ENCODE assay signal across 17 mouse cellular contexts in genomic region chr6:121319099-121319498, GRCm38 (mm10). TPM values are rescaled to one million over a fixed set of nuclear protein-coding genes. Genes with fewer than 3 reads are reported as not detected.
A peak's percentile ranks its signal among the peaks of the same experiment; 100 is the strongest.
DNase-seq lines count a peak whose midpoint lies in the region; ATAC-seq lines count a peak whose summit lies in the region.
"Had no signal": no experiment of that assay in that cellular context is flagged by ENCODE, and none has a peak within 500 bp of the region (broad histone marks: within the 10 kb centered on the region; RNA-seq: fewer than 3 reads in every experiment).

No protein-coding gene starts in this region.

- no peak overlapping the region for H3K27ac ChIP-seq in midbrain, embryonic 13.5 days
- H3K27ac ChIP-seq: hindbrain, embryonic 14.5 days; kidney, embryonic 15.5 days had no signal

- H3K4me3 ChIP-seq in midbrain, embryonic 13.5 days (replicated peaks): no peak overlapping the region
- H3K4me3 ChIP-seq: kidney, embryonic 15.5 days had no signal

- no peaks in the 10 kb centered on the region for H3K4me1 ChIP-seq in midbrain, embryonic 13.5 days (replicated peaks)

- no peaks in the 10 kb centered on the region for H3K27me3 ChIP-seq in midbrain, embryonic 13.5 days
- H3K27me3 ChIP-seq: kidney, embryonic 15.5 days had no signal

- WGBS in midbrain, embryonic 13.5 days: 69% methylated on average over 6 of the region's 6 CpGs

- H3K36me3 ChIP-seq in midbrain, embryonic 13.5 days: no peaks in the 10 kb centered on the region
- H3K36me3 ChIP-seq: kidney, embryonic 15.5 days had no signal

- DNase-seq in adrenal gland, adult 2 months: peak; percentile 41
- DNase-seq in adrenal gland, postnatal 4 days (ENCODE audit: low spot score in 2 of 2): no peak
- DNase-seq in kidney, postnatal 25 days: peak; percentile 32
- DNase-seq in kidney, postnatal 14 days: no peak
- peak; percentile 29 for DNase-seq in thymus, postnatal 14 days
- no peak for DNase-seq in thymus, postnatal 36 days
- DNase-seq in right cerebral cortex, adult 2 months (ENCODE audit: low spot score in 2 of 2): no peak
- DNase-seq: cerebellum, postnatal 25 days; gastrocnemius, postnatal 36 days; right cerebral cortex, postnatal 25 days had no signal

- H3K9ac ChIP-seq in midbrain, embryonic 13.5 days (replicated peaks): no peak overlapping the region
- H3K9ac ChIP-seq: hindbrain, embryonic 14.5 days; kidney, embryonic 15.5 days had no signal

- H3K9me3 ChIP-seq in midbrain, embryonic 13.5 days: no peaks in the 10 kb centered on the region
- H3K9me3 ChIP-seq: kidney, embryonic 15.5 days had no signal

- ATAC-seq in midbrain, embryonic 13.5 days: no peak

- H3K4me2 ChIP-seq in midbrain, embryonic 13.5 days (replicated peaks): no peak overlapping the region
- H3K4me2 ChIP-seq: hindbrain, embryonic 14.5 days; kidney, embryonic 15.5 days had no signal

RNA-seq across cellular contexts. Expression of gene Slc6a13, which starts 19.1 kb away (rescaled TPM):
- 1 to 10 TPM; 1.1 to 2.5 TPM for total RNA-seq in adrenal gland, adult 2 months (2021)
- 1.6 and 1.9 TPM in 2 replicates for polyA plus RNA-seq in adrenal gland, adult 2 months (2012; rRNA removed)
- 10 to 100 TPM in 1 of 2 experiments, 1 to 10 TPM in 1; 4.5 to 15.2 TPM for total RNA-seq in adrenal gland, postnatal 4 days (2021)
- polyA plus RNA-seq in midbrain, embryonic 13.5 days (2015; fragmentation: Nextera tagmentation; extraction: Ambion mirVana): 19.7 and 23.8 TPM in 2 replicates
- polyA plus RNA-seq: C2C12 had no signal

RNA-seq across cellular contexts. Expression of gene Slc6a12, which starts 23.8 kb away (rescaled TPM):
- total RNA-seq in adrenal gland, adult 2 months (2021): under 1 TPM; 0.48 to 0.95 TPM
- 0.36 and 0.44 TPM in 2 replicates for polyA plus RNA-seq in adrenal gland, adult 2 months (2012; rRNA removed)
- 1 to 10 TPM in 1 of 2 experiments, under 1 TPM in 1; 0.31 to 4.8 TPM for total RNA-seq in adrenal gland, postnatal 4 days (2021)
- polyA plus RNA-seq in midbrain, embryonic 13.5 days (2015; fragmentation: Nextera tagmentation; extraction: Ambion mirVana): 0.52 and 1.3 TPM in 2 replicates
- total RNA-seq: megakaryocyte-erythroid progenitor cell, adult 5-6 weeks had no signal
- polyA plus RNA-seq: embryonic facial prominence, embryonic 11.5 days; heart, embryonic 14.5 days had no signal

Comparison
In these comparisons a context has a peak if more than half of its experiments do, and no peak if none do; other contexts are left out.
1. DNase-seq: peak in adrenal gland, adult 2 months (single experiment), kidney, postnatal 25 days (2 of 2) and thymus, postnatal 14 days (single experiment); none in adrenal gland, postnatal 4 days (0 of 2), kidney, postnatal 14 days (single experiment), thymus, postnatal 36 days (0 of 2) and right cerebral cortex, adult 2 months (0 of 2).